ENCODE assay signal across 26 mouse cellular contexts in genomic region chr12:91312591-91312990, GRCm38 (mm10).
DNase-seq lines count a peak whose midpoint lies in the region; ATAC-seq and TF ChIP-seq lines count a peak whose summit lies in the region.
"Had no signal": no experiment of that assay in that cellular context is flagged by ENCODE, and none has a peak within 500 bp of the region (broad histone marks: within the 10 kb centered on the region; RNA-seq: fewer than 3 reads in every experiment).

No protein-coding gene starts in this region.

- peaks cover 50% of the 10 kb centered on the region for H3K36me3 ChIP-seq in G1E (replicated peaks)
- H3K36me3 ChIP-seq: embryonic facial prominence, embryonic 12.5 days; embryonic facial prominence, embryonic 15.5 days; heart, embryonic 12.5 days; heart, embryonic 15.5 days; hindbrain, embryonic 12.5 days; hindbrain, embryonic 15.5 days; intestine, embryonic 15.5 days had no signal

- H3K9me3 ChIP-seq in G1E (replicated peaks): no peaks in the 10 kb centered on the region
- H3K9me3 ChIP-seq: embryonic facial prominence, embryonic 12.5 days; embryonic facial prominence, embryonic 15.5 days; heart, embryonic 12.5 days; heart, embryonic 15.5 days; hindbrain, embryonic 12.5 days; hindbrain, embryonic 15.5 days; intestine, embryonic 15.5 days had no signal

- 0 out of 2 replicates have a peak, but pooled peaks have one; percentile 5 for ATAC-seq in G1E (ENCODE audit: extremely low read depth, insufficient number of reproducible peaks, low FRiP score, poor library complexity, severe bottlenecking)
- ATAC-seq in hematopoietic stem cell, adult 5-6 weeks (replicated peaks in 1 of 2; ENCODE audit: insufficient read depth in 1 of 2, low FRiP score in 2 of 2, low TSS enrichment in 1 of 2, low read depth in 1 of 2, poor library complexity in 2 of 2, severe bottlenecking in 2 of 2): peak; percentile 42 to 48; a peak in 2 of 4 replicates
- ATAC-seq in megakaryocyte progenitor cell, adult 5-6 weeks (replicated peaks; ENCODE audit: poor library complexity): peak; percentile 58; the same call in 1 of the 2 replicates
- no peak for ATAC-seq in inflammation-experienced regulatory T-cells, adult 6 months
- ATAC-seq: activated CD4-positive, CD25-positive, alpha-beta regulatory T cell, adult 4 months; CD4-positive, CD25-positive, alpha-beta regulatory T cell, adult 4 months; forebrain, embryonic 14.5 days; forebrain, postnatal 0 days; intestine, embryonic 15.5 days had no signal

- no peak for TF ChIP-seq CTCF in G1E (IDR thresholded peaks at IDR 0.05; ENCODE audit: low read depth, low read length)
- no peak for TF ChIP-seq CTCF in bone marrow macrophage, adult 2 months (IDR thresholded peaks at IDR 0.05; ENCODE audit: low read depth, low read length)

- H3K4me1 ChIP-seq in G1E (ENCODE audit: insufficient read depth, low read depth, low read length): peaks cover 10% of the 10 kb centered on the region
- H3K4me1 ChIP-seq in bone marrow macrophage, adult 2 months (ENCODE audit: control insufficient read depth, insufficient read depth, low read length): peaks cover 10% of the 10 kb centered on the region
- H3K4me1 ChIP-seq: embryonic facial prominence, embryonic 12.5 days; embryonic facial prominence, embryonic 15.5 days; heart, embryonic 12.5 days; hindbrain, embryonic 12.5 days; hindbrain, embryonic 15.5 days; intestine, embryonic 15.5 days had no signal

- no peaks in the 10 kb centered on the region for H3K27me3 ChIP-seq in G1E (ENCODE audit: insufficient read depth, low read length)
- H3K27me3 ChIP-seq: embryonic facial prominence, embryonic 12.5 days; embryonic facial prominence, embryonic 15.5 days; heart, embryonic 12.5 days; heart, embryonic 15.5 days; hindbrain, embryonic 12.5 days; hindbrain, embryonic 15.5 days; intestine, embryonic 15.5 days had no signal

- peak overlapping the region; percentile 57 for H3K27ac ChIP-seq in bone marrow macrophage, adult 2 months (ENCODE audit: insufficient read depth, low read depth, low read length)
- H3K27ac ChIP-seq: embryonic facial prominence, embryonic 12.5 days; embryonic facial prominence, embryonic 15.5 days; gastrocnemius, adult 2 months; heart, embryonic 15.5 days; hindbrain, embryonic 12.5 days; hindbrain, embryonic 15.5 days; intestine, embryonic 15.5 days had no signal

- TF ChIP-seq POLR2A in bone marrow macrophage, adult 2 months (IDR thresholded peaks at IDR 0.05; ENCODE audit: borderline replicate concordance, low read depth, low read length): no peak

- DNase-seq in G1E (ENCODE audit: low spot score): no peak
- DNase-seq in urinary bladder, postnatal 4 days (ENCODE audit: low spot score in 2 of 2): no peak
- DNase-seq: adrenal gland, adult 8-10 months; adrenal gland, postnatal 36 days; cerebellum, adult 9-10 months; cerebellum, postnatal 14 days; forebrain, postnatal 0 days; gastrocnemius, adult 2 months; gastrocnemius, postnatal 14 days; heart, adult 18-20 months; heart, postnatal 10 days; heart, postnatal 36 days had no signal

- H3K4me3 ChIP-seq in G1E (ENCODE audit: low read depth, low read length): no peak overlapping the region
- H3K4me3 ChIP-seq in bone marrow macrophage, adult 2 months (ENCODE audit: insufficient read depth, low read length): no peak overlapping the region
- H3K4me3 ChIP-seq: embryonic facial prominence, embryonic 12.5 days; embryonic facial prominence, embryonic 15.5 days; gastrocnemius, adult 2 months; heart, embryonic 12.5 days; heart, embryonic 15.5 days; hindbrain, embryonic 12.5 days; hindbrain, embryonic 15.5 days; intestine, embryonic 15.5 days had no signal
